Mouse (Mus musculus): ENCODE results near the gene Fam84b.

DNA sequence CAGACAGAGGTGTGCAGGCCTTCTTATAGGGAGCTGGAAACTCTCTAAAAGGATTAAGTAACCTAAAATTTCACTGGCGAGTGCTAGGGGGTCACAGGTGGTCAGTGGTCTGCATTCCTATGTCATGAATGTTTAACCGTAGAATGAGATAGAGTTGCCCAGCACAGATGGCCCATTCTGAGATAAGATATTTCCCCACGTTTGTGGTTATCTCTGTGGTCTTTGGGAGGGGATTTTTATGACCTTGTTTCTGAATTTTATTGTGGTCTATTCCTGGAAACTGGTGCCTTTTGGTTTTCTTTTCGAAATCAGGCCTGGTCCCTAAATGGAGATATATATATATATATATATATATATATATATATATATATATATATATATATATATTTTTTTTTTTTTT lies 17.3 kb downstream of the Fam84b start:
- no peak for TF ChIP-seq CTCF (IDR thresholded peaks at IDR 0.05)
- no peak for TF ChIP-seq EP300 (IDR thresholded peaks at IDR 0.05)

All from lung, postnatal 0 days (tissue).